Comparison of ENCODE assay signal across 7 mouse cellular contexts in genomic region chr7:6191376-6191775, GRCm38 (mm10). TPM values are rescaled to one million over a fixed set of nuclear protein-coding genes. Genes with fewer than 3 reads are reported as not detected.
DNase-seq lines count a peak whose midpoint lies in the region.

No protein-coding gene starts in this region.

- peak; percentile 64 to 75 for DNase-seq in CD8-positive naive resting alpha-beta T cell, adult 2 months (ENCODE audit: low read depth in 2 of 2, low spot score in 2 of 2)
- DNase-seq in Muller cell, postnatal 12 days (ENCODE audit: inconsistent ontology term) = peak; percentile 62
- peak; percentile 88 to 92 for DNase-seq in cerebellum, postnatal 10 days
- DNase-seq in gastrocnemius, postnatal 10 days = peak; percentile 84
- DNase-seq in layer of hippocampus, adult 18-20 months (ENCODE audit: low spot score in 2 of 2) = peak; percentile 41 to 87
- DNase-seq in lung, postnatal 25 days (ENCODE audit: low spot score) = peak; percentile 62
- peak; percentile 36 to 82 for DNase-seq in spleen, adult 18-20 months

RNA-seq across cellular contexts. Expression of gene Galp, which starts 5.5 kb away (rescaled TPM):
- not detected for total RNA-seq in gastrocnemius, postnatal 10 days (2021)
- not detected for total RNA-seq in layer of hippocampus, adult 18-20 months (2021)

RNA-seq across cellular contexts. Expression of gene Zfp444, which starts 19.4 kb away (rescaled TPM):
- 1 to 10 TPM; 7.4 to 8.1 TPM for total RNA-seq in gastrocnemius, postnatal 10 days (2021)
- 10 to 100 TPM; 45.8 to 61.9 TPM for total RNA-seq in layer of hippocampus, adult 18-20 months (2021)

RNA-seq across cellular contexts. Expression of gene Zscan5b, which starts 30.7 kb away (rescaled TPM):
- total RNA-seq in gastrocnemius, postnatal 10 days (2021) = not detected
- not detected for total RNA-seq in layer of hippocampus, adult 18-20 months (2021)

RNA-seq across cellular contexts. Expression of gene Zfp787, which starts 35.6 kb away (rescaled TPM):
- total RNA-seq in gastrocnemius, postnatal 10 days (2021) = 10 to 100 TPM; 40.4 to 41.1 TPM
- 10 to 100 TPM; 27.5 to 28.5 TPM for total RNA-seq in layer of hippocampus, adult 18-20 months (2021)

Comparison
In these comparisons a context has a peak if more than half of its experiments do, and no peak if none do; other contexts are left out.
1. Peak in every context shown above with its lines: DNase-seq.
2. RNA of gene Zfp444, which starts 19.4 kb away (total RNA-seq): 45.8 to 61.9 TPM in layer of hippocampus, adult 18-20 months; 7.4 to 8.1 TPM in gastrocnemius, postnatal 10 days; every median in the first group is over 4 times any median in the second.